Mouse (Mus musculus) c-Kit-positive CD71-negative TER-119-negative erythroid progenitor cells, embryonic 14.5 days (primary cell): ENCODE data around the gene 1700025G04Rik.

Experiments used
- DNase-seq: peaks from one replicate; pipeline ENCODE4 v3.0.0-alpha.2; 2013; ENCODE audit warnings: low read depth

Gene 1700025G04Rik

DNA sequence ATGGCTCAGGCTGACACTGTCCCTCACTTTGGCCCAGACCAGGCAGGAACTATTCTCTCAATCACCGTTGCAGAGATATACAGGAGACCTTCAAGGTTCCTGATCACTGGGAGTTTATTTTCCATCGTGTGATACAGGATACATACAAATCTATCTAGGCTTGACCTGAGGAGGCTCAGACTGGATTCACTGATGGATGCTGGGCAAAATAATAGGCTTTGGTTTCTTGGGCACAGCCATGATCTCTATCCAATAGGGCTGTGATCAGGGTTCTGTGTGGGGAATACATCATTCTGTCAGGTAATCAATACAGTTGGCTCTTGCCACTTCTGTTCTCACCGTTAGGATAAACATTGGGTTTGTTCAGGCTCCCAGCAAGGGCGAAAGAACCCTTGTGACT is 194.5 kb downstream of the 1700025G04Rik start:
- no peak for DNase-seq

DNA sequence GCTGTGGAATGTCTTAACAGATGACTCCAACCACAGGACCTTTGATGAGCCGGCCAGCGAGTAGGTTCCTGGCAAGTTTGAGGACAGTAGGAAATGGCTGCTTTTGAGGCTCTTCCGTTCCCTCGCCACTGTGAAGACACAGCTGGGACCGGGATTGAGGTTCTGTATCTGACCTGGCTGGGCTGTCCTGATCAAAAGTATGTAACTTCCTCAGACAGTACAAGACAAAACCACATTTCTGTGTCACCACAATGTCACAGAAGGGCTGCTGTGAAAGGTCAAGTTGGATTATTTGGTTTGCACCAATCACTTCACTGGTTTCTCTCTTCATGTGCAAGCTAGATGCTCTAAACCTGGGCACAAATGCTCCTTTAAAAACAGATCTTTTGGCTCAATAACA is 195.9 kb downstream of the 1700025G04Rik start:
- DNase-seq: no peak

DNA sequence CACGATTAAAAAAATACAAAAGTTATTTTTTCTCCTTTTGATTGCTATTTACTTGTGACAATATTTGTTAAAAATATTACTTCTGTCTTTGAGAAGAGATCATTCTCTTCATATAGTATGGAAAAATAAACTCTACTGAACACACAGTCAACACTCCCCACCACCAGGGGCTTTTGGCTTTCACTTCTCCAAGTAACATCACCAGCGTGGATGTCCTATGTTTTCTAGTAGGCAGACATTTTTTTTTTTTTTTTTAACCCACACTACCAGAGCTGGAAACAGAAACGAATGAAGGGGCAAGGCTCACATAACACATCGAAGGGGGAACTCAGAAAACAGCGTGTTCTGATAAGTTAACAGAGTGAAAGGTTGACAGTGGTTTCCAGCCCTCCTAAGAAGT is 197.9 kb downstream of the 1700025G04Rik start:
- no peak for DNase-seq

- no peak for DNase-seq
Observed at GRCm38 (mm10) chr1:151891194-151891593, 198.7 kb downstream of the 1700025G04Rik start.

GRCm38 (mm10) chr1:151890041-151890621 is 199.8 kb downstream of the 1700025G04Rik start:
- DNase-seq: no peak

- no peak for DNase-seq
Observed at GRCm38 (mm10) chr1:151887631-151888030, 202.3 kb downstream of the 1700025G04Rik start.

DNA sequence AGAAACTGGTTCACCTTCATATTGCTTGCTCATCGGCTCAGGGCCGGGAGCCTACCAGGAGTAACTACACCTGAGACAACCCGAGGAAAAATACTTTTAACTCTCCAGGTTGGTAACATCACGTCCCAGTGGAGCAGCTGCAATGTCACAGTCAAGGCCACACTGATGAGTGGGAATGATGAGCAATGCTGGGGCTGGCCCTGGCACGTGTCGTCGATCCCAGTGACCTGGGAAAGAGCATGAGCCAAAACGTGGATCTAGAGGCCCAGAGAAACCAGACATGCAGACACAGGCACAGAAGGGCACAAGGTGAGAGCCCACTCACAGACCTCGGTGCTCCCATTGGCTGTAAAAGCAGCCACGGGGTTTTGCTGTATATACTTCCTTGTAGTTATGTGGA is 202.8 kb downstream of the 1700025G04Rik start:
- no peak for DNase-seq

GRCm38 (mm10) chr1:151886171-151886570 is 203.8 kb downstream of the 1700025G04Rik start:
- DNase-seq: no peak

DNA sequence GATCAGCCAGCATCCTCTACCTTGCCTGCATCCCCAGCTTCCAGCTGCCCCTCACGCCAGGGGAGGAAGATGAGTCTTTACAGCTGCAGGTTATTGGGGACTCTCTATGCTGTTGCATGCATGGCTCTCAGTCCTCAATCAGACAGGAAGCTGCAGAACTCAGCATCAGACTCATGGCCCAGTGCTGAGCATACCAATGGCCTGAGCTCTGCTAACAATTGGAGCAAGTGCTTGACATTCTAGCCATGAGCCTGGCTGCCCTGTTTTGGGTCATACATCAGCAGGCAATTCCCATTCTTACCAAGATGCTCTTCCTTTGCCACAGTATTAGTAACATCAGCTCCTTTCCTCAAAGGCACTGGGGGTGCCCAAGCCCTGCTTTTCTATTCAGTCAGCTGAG is 208.7 kb downstream of the 1700025G04Rik start:
- no peak for DNase-seq

GRCm38 (mm10) chr1:151880731-151881130 is 209.2 kb downstream of the 1700025G04Rik start:
- no peak for DNase-seq

GRCm38 (mm10) chr1:151879966-151880365 is 210.0 kb downstream of the 1700025G04Rik start:
- no peak for DNase-seq

- DNase-seq: no peak
Observed at GRCm38 (mm10) chr1:151879308-151879850, 210.5 kb downstream of the 1700025G04Rik start.

- DNase-seq: no peak
Observed at GRCm38 (mm10) chr1:151878411-151878810, 211.5 kb downstream of the 1700025G04Rik start.

DNA sequence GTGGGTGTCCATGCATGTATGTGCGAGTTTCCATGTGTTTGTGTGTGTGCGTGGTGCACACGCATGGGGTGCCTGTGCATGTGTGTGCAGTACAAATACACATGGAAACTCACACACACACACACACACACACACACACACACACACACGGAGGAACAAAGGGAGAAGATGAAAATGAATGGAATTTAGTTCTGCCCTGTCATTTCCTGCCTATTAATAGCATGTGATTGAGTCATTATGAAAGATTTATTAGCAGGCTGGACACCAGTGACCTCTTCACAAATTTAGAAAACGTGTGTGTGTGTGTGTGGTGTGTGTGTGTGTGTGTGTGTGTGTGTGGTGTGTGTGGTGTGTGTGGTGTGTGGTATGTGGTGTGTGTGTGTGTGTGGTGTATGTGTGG is 217.0 kb downstream of the 1700025G04Rik start:
- no peak for DNase-seq

- DNase-seq: no peak
Observed at GRCm38 (mm10) chr1:151864326-151864725, 225.6 kb downstream of the 1700025G04Rik start.

- no peak for DNase-seq
Observed at GRCm38 (mm10) chr1:151863797-151864147, 226.2 kb downstream of the 1700025G04Rik start.

DNA sequence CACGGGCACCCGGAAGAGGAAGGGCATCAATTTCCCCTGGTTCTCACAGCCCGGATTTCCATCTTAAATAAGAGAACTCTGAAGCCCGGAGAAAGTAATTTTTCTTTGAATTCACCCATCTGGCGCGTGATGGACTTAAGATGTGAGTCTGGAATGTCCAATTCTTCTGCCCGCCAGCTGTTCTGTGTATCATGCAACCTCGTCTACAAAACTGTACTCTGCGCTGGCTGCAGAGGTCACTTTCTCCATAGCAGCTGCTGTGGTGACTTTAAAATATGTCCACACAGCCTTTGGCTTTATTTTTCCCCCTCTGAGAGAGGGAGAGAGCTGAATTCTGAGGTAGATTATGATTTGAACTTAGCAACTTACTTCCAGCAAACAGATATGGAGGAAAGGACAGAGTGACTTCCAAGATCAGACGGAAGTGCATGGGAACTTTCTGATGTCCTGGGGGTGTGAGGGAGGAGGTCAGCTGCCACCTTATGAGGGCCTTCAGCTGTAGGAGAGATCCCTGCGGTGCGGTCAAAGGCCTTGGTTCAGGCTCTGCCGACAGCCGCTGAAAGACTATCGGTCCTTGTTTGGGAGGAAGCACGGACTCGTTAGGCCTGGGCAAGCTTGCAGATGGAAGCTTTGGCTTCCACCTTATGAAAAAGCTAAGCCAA is 226.7 kb downstream of the 1700025G04Rik start:
- no peak for DNase-seq

- DNase-seq: no peak
Observed at GRCm38 (mm10) chr1:151862109-151862508, 227.8 kb downstream of the 1700025G04Rik start.

DNA sequence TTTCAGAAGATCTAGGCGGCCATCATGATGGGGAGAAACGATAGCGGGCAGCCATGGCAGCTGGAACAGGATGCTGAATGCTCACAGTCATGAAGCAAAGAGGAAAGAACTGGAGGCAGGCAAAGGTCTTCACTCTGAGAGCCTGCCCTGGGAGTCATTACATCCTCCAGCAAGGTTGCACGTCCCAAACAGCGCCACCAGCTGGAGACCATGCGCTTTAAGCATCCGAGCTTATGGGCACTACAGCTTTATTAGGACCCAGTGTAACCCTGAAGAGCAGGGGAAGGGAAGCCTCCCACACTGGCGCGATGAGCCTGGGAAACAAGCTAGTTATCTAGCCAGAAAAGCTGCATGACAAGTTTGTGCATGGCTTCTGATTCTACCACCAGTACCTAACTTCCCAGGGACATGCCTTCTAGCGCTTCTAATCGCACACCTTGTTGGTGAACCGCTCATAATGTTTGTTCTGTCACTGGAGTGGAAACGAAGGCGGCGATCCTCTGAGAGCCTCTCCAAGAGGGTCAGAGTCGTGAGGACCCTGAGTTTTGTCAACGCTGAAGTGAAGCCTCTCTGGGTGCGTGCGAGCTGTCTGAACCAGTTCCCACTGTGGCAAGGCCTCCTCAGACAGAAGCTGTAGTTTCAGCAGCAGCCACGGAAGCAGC is 228.5 kb downstream of the 1700025G04Rik start:
- no peak for DNase-seq

DNA sequence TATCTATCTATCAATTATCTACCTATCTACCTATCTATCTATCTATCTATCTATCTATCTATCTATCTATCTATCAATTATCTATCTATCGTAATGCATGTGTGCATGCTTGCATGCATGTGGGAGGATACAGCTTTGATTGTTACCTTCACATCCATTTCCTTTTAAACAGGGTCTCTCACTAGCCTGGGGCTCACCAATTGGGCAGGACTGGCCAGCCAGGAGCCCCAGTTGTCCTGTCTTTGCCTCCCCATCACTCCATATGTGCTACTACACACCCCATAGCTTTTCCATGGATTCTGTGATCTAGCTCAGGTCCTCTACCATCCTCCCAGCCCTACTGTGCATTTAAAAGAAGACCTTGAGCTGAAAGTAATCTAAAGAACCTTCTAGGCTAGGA is 231.5 kb downstream of the 1700025G04Rik start:
- DNase-seq: no peak

GRCm38 (mm10) chr1:151855561-151855960 is 234.4 kb downstream of the 1700025G04Rik start:
- no peak for DNase-seq

- no peak for DNase-seq
Observed at GRCm38 (mm10) chr1:151851976-151852375, 237.9 kb downstream of the 1700025G04Rik start.
